Comparison of ENCODE assay signal across 29 mouse cellular contexts in the genomic region with DNA sequence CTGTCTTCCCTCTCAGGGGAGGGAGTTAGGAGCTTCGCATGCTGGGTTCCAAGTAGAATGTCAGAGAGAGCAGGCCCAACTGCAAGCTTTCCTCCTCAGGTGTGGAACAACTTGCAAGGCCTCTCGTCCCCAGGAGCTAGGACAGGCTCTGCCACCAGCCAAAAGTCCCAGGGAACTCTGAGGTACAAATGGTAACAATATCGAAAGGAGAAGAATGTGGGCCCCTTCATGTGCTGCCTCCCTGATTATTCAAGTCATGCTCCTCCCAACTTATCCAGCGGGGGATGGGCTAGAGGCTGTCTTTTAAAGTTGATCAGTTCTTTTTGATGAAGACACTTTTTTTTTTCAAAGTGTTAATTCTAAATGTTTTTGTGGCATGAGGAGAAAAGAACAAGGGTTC. TPM values are rescaled to one million over a fixed set of nuclear protein-coding genes. Genes with fewer than 3 reads are reported as not detected.
"Had no signal": no experiment of that assay in that cellular context is flagged by ENCODE, and none has a peak within 500 bp of the region (broad histone marks: within the 10 kb centered on the region; RNA-seq: fewer than 3 reads in every experiment).

Smco2 (plus strand) TSS at position 55 of the 400 bp plus-strand sequence.

- H3K4me2 ChIP-seq: limb, embryonic 12.5 days; limb, embryonic 15.5 days; midbrain, embryonic 11.5 days had no signal

- H3K9ac ChIP-seq: limb, embryonic 12.5 days; limb, embryonic 15.5 days had no signal

- H3K27ac ChIP-seq: kidney, postnatal 0 days; layer of hippocampus, adult 2 months; limb, embryonic 12.5 days; limb, embryonic 15.5 days; stomach, postnatal 0 days had no signal

- H3K4me1 ChIP-seq: limb, embryonic 12.5 days had no signal

- DNase-seq: kidney, adult 18-20 months; kidney, adult 9 months; layer of hippocampus, adult 9-11 months; left cerebral cortex, postnatal 4 days; lung, adult 2 months; lung, postnatal 14 days; lung, postnatal 4 days; midbrain, embryonic 14.5 days; thymus, adult 18-20 months; thymus, postnatal 36 days had no signal

- ATAC-seq: intestine, embryonic 16.5 days had no signal

- H3K27me3 ChIP-seq: limb, embryonic 12.5 days; limb, embryonic 15.5 days had no signal

- H3K36me3 ChIP-seq: limb, embryonic 12.5 days; limb, embryonic 15.5 days had no signal

- H3K9me3 ChIP-seq: limb, embryonic 12.5 days; limb, embryonic 15.5 days had no signal

- H3K4me3 ChIP-seq: layer of hippocampus, adult 2 months; limb, embryonic 12.5 days; limb, embryonic 15.5 days had no signal

RNA-seq across cellular contexts. Expression of gene Smco2, which starts in this region (rescaled TPM):
- total RNA-seq: layer of hippocampus, adult 2 months; layer of hippocampus, postnatal 25 days; left cerebral cortex, postnatal 14 days; left cerebral cortex, postnatal 4 days; megakaryocyte progenitor cell, adult 5-6 weeks; megakaryocyte-erythroid progenitor cell, adult 5-6 weeks; midbrain, postnatal 0 days had no signal
- polyA plus RNA-seq: intestine, embryonic 16.5 days; kidney, postnatal 0 days; large intestine, adult 2 months; limb, embryonic 12.5 days; limb, embryonic 15.5 days; lung, embryonic 16.5 days; midbrain, embryonic 11.5 days; midbrain, embryonic 14.5 days; midbrain, postnatal 0 days; neural tube, embryonic 11.5 days; neural tube, embryonic 14.5 days; small intestine, adult 2 months; spleen, adult 2 months; stomach, embryonic 14.5 days; stomach, postnatal 0 days had no signal
